Mouse (Mus musculus) kidney, postnatal 10 days (tissue): ENCODE data around the gene Rassf5.

ENCODE experiments used
- DNase-seq: peaks from one replicate; pipeline ENCODE4 v3.0.0; 2021; ENCODE audit warnings: mixed read lengths

Rassf5 gene

GRCm38 (mm10) chr1:131245089-131245856 lies at the start of gene Rassf5:
Gene Rassf5, minus strand, starts transcription at chr1:131245258.
- DNase-seq, result peak; percentile 82

DNA sequence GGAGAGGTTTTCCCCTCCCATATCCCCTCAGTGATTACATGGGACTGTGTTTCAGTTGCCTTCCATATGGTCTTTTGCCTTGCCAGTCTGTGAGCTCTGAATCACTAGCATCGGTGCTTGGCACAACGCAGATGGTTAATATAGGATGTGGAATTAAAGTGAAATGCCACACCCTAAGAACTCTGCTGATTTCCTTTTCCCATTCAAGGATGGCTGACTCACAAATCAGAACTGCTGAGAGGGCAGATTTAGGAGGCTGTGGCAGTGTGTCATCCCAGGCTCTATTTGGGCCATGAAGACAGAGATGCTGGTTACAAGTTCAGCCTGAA lies 48.8 kb upstream of the Rassf5 start:
- DNase-seq, result no peak

GRCm38 (mm10) chr1:131293221-131293921 lies 48.3 kb upstream of the Rassf5 start:
- DNase-seq, result no peak

- DNase-seq, result peak; percentile 82
These were observed 45.6 kb upstream of the Rassf5 start for GRCm38 (mm10) chr1:131290648-131291047.

DNA sequence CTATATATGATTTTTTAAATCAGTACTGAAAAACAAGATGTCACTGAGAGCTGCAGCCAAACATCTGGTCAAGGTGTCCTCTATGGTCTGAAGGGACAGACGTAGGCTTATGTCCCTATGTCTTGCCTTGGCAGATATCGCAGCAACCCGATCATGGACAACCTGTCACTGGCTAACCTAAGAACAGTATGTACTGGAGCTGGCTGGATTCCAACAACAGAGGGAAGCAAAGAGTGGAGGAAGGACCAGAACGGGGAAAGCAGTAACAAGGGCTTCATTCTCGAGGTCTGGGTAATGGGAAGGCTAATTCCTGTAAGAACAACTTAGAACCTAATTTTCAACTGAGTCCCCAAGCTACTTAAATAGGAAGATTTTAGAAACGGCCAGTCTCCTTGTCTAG lies 43.9 kb upstream of the Rassf5 start:
- DNase-seq, result no peak

GRCm38 (mm10) chr1:131287267-131287666 lies 42.2 kb upstream of the Rassf5 start:
- no peak for DNase-seq

GRCm38 (mm10) chr1:131286803-131287202 lies 41.7 kb upstream of the Rassf5 start:
- no peak for DNase-seq

GRCm38 (mm10) chr1:131284616-131285015 lies 39.6 kb upstream of the Rassf5 start:
- no peak for DNase-seq

DNA sequence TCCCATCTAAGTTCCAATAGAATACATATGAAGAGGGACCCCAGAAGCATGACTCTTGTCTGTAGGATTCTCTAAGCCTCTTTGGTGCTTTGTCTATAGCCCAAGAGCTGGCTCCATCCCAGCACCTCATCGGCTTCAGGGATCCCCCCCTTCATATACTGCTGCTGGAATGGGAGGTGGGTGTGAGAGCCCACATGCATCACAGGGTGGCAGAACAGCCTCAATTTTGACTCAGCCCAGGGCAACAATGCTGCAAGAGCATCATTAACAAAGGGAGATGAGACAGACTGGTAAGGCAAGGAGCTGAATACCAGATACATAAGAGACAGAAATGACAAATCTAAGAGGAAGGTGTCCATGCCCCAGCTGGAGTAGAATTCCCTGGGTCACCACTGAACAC lies 39.1 kb upstream of the Rassf5 start:
- DNase-seq, result no peak

DNA sequence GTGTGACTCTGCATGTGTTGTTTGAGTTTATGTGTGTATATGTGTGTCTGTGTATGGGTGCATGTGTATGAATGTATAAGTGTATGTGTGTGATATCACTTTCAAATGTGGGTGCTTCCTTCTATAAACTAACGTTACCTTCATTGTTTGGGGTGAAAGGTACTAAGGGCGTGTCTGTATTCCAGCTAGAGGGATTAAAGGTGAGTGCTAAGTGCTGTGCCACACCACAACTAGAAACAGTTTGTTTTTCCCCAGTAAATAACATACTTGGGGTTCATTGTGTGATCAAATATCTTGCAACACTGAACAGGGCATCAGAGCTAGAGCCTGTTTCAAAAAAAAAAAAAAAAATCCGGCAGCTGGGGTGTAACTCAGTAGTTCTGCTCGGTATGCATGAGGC lies 36.7 kb upstream of the Rassf5 start:
- no peak for DNase-seq

DNA sequence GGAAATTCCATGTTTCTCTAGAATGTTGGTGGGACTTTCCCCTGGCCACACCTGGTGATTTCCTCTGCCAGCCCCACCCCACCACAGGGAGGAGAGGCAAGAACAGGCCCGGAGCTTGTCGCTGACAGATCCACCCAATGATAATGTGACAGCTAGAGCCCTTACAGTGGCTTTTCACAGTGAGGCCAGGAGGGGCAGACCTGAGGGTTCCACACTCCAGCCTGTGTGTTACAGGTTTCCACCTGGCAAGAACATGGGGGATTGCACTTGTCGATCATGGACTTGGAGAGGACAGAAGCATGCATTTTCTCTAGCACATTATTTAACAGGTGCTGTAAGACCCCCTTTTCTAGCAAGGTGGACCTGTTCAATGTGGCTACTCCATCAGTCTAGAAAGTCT lies 35.2 kb upstream of the Rassf5 start:
- DNase-seq, result no peak

- no peak for DNase-seq
These were observed 34.4 kb upstream of the Rassf5 start, which contains the start of gene Ikbke for GRCm38 (mm10) chr1:131279456-131279776. Gene Ikbke, minus strand, starts transcription at chr1:131279606.

DNA sequence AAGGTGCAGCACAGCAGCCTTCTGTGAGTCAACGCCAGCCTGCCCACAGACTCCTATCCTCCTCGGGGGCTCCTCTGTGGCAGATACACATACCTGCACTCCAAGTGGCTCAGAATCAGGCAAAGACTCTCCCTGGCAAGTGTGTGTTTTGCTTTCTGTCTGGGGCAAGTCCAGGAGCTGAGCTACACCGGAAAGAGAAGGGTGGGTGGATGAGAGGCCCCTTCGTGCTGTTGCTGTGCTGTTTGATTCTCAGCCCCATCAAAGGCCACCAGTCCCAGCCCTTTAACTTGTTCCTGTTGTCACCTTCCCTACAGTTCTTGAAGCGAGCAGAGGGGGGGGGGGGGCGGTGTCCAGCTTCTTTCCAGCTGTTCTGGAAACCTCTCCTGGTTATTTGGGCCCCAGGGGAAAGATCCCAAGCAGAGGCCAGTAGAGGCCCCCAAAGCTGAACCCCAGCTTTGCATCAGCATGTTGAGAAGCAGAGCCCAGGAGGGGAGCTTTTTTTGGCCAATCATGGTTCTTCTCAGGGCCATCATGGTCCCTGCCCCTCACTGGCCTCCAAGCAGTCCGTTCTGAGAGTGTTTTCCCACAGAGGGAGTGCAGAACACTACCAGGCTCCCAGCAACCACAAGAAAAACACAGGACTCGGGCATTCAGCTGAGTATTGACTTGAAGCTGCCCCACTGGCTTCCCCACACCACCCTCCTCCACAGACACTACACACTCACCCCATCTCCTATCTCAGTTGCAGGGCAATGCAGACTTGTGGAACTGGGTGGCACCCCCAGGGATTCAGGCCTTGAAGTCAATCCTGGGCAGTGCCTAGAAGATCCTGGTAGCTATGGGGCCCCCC lies 33.8 kb upstream of the Rassf5 start:
- no peak for DNase-seq

DNA sequence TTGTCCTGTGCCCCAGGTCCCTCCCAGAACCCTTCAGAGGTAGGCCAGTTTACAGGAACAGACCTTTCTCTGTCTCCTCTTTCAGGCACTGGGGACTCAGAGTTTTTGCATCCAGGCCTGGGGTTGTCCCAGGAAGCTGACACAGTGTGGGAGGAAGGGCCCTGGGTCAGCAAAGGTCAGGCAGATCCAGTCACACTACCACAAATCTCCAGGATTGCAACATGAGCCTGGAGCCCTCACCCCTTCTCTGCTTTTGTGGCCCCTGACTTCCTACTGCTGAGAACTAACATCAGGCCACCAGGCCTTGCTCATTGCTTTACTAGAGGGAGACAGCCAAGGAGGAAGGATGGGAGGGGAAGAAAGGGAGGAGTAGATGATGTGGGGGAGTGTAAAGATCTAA lies 31.8 kb upstream of the Rassf5 start:
- peak; percentile 59 for DNase-seq

DNA sequence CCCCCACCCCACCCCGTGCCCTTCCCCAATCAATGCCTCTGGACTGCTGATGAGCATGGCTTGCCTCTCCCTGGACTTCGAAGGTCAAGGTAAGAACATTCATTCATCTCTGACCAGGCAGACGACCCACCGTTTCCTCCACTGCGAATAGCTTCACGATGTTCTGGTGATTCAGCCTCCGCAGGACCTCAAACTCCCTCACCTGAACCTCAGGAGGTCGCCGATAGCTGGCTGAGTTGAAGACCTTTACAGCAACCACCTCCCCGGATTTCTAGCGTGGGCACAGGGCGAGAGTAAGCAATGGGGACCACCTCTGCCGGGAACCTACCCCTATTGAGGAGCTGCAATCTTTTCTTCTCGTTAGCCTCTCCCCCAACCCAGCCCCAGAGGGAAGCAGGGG lies 30.5 kb upstream of the Rassf5 start:
- no peak for DNase-seq

DNA sequence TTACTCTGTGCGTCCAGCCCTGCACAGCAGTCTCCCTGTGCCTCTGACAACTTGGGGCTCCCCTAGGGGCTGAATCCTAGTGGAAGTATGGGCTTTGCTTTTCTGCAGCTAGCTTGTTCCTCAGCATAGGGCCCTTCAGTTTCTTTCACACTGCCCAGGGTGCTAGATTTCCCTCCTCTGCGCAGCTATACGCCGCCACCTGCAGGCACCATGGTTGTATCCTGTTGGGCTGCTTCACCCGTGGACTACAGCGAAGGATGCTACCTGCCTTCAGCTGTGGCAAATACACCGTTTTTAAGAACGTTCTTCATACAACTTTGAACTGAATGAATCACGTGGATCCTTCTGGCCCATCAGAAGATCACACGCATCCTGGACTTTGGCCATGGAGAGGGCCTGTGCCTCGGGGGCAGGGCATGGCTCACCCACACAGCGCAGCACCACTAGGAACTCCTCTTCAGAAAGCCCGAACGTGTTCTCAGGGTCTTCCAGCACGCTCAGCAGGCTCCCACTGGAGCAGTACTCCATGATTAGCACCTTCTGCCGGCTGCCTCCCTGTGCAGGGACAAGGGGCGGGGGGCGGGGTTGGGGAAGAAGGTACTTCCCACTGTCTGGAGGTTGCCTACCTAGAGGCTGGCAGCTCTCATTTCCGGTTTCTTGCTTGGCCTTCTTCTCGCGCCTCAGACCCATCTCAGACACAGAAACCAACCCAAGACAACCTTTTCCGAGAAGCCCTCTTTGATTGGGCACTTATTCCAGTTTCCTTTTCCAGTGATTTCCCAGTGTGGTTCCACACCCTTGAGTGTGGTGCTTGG lies 29.9 kb upstream of the Rassf5 start:
- no peak for DNase-seq

DNA sequence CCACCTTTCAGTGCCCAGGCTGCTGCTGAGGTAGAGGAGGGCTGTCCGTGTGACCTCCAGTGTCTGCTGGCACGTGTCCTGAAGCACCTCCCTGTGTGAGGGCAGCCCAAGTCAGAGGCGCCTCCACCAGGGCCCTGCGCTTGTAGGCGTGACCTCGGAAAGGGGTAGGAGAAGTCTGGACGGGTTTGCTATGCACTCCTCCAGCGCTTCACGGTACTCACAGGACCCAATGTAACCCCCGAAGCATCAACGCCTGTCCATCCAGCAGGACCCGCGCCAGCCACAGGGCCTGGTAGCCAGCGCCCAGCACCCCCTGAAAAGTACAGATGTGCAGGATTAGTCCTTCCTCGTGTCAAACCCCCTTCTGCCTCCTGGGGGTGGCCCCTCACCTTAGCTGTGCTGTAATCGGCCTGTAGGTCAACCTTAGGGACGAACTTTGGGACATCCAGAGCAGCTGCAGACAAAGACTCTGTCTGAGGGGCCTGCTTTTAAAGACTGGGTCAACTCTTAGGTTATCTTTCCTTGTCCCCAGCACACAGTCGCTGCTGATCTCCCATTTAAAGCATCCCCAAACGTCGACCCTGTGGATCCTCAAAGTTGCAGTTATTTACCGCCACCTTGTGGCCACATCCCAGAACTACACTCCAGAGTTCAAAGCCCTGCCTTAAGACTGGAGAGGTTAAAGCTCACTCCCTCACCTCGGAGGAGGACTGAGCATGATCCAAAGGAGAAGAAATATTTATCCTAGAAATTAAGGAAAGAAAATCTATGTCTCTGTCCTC lies 24.9 kb upstream of the Rassf5 start:
- peak; percentile 82 for DNase-seq

DNA sequence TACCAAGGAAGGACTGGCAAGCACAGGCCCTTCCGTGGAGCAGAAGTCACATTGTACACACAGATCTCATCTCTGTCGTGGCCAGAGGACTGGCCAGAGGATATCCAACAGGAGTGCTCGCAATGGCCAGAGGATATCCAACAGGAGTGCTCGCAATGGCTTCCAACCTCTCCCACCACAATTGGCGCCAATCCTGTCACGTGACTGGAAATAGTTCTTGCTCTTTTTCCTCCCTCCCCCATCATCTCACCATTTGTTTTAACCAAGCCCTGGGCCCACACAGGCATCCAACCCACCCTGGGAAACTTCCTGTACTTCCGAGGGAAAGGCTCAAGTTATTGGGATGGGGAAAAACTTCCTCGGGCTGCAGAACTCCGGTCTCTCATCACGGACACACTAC lies 23.7 kb upstream of the Rassf5 start:
- DNase-seq, result no peak

GRCm38 (mm10) chr1:131263905-131264304 lies 18.8 kb upstream of the Rassf5 start:
- no peak for DNase-seq

- DNase-seq, result peak; percentile 86
These were observed 15.2 kb upstream of the Rassf5 start for GRCm38 (mm10) chr1:131260309-131260656.

GRCm38 (mm10) chr1:131259632-131260308 lies 14.7 kb upstream of the Rassf5 start:
- no peak for DNase-seq

- DNase-seq, result no peak
These were observed 12.2 kb upstream of the Rassf5 start for GRCm38 (mm10) chr1:131257288-131257687.
